Mouse (Mus musculus) v-Abl transformed pro-B cells (cell line): ENCODE measurements around the gene Ciz1.

Experiments used
- in situ Hi-C, 2 experiments: fragments of 400-800 bp; cut with MboI; formaldehyde crosslinking; loops; one replicate each; pipeline ENCODE4 v1.15.1; 2025; ENCODE audit not compliant: unreplicated experiment in 2 of 2

The Ciz1 gene

DNA sequence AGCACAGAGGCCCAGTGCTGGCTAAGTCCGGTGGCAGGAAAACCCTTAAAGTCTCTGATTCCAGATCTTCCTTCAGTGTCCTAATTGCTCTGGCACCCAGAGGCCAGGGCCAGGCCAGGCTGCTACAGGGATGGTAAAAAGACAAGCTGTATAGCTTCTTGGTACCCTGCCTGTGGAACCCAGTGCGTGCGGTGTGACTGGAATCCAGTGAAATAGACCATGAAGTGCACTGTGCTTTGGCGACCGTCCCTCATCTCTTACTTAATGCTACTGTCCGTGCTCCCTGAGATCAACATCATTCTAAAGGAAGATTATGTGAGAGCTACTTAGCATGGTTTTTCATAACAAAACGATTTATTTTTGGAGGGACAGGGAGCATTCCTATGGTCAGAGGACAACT, 59.3 kb downstream of the Ciz1 start:
- in situ Hi-C loops, result no loop called here

DNA sequence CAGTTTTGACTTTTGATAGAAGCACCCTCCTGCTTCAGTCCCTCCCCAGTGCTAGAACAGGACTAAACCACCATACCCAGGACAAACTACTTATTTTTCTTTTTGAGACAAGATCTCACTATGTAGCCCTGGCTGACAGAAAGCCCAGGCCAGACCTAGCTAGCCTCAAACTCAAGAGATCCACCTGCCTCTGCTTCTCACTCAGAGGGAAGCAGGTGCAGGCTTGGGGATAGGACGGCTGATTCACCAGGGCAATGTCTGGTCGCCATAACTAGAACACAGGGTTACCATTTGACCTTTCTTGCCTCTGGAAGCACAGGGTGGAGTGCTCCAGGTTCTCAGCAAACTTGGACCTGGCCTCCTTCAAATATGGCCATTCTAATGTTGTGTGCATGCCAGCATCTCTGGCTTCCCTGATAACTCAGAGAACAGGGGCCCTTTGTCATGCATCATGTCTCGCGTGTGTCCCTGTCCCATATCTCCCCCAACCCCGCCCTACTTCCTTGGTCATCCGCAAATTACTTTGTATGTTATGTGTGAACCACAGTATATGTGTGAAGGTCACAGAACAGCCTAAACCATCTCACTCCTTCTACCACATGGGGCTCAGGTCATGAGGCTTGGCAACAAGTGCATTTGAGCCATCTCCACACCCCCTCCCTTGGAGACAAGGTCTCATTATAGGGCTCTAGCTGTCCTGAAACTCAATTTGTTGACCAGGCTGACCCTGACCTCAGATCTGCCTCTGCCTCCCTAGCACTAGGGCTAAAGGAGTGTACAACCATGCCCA, 60.8 kb downstream of the Ciz1 start:
- in situ Hi-C loops, result no loop called here

DNA sequence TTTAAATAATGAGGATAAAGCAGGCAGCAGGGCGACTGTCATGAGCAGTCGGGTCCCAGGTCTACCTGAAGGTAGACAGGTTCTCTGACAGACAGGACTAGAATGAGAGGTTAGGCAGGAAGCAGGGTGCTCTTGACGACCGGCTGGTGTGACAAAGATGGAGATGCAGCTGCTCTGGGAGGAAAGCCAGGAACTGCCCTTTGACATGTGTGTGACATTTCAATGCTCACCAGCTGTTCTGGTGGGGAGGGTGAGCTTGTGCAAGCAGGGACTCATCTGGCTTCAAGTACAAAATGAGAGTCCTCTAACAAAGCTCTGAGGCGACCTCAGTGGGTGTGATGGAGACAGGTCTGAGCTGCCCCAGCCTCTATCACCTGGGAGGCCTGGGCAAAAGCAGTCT, 61.8 kb downstream of the Ciz1 start:
- in situ Hi-C loops, result no loop called here

DNA sequence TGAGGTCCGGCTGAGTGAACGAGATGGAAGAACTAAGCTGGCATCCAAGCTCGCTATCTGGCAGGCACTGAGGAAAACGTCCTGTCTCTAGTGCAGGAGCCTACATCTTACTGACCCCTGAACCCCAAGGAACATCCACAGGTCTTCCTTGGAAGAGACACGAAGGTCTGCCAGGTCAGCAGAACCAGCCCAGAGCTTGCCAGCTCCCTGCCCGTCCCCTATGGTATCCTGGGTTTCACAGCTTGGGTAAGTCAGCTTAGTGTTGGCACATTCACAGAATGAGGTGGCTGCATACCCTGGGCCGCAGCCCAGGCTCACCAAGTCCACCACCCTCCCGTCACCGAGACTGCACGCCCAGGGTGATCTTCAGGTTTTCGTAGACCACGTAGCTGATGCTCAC, 63.7 kb downstream of the Ciz1 start:
- in situ Hi-C loops, result no loop called here

DNA sequence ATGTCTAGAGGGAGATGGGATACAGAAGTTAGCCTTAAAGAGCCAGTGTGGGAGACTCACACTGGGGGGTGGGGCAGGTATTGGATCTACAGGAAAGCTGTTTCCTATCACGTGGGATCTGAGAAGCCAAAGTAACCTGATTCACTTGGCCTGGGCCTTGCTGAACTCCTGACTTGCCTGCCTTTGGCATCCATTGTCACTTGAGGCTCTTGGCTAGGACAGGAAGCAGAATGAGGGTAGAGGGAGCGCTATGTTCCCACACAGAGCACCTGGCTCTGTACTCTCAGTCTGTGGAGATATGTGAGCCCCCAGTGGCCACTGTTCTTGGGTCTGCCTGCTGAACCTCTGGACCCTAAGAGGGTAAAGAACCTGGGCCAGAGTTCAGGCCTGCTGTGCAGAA, 64.4 kb downstream of the Ciz1 start:
- in situ Hi-C loops, result no loop called here

DNA sequence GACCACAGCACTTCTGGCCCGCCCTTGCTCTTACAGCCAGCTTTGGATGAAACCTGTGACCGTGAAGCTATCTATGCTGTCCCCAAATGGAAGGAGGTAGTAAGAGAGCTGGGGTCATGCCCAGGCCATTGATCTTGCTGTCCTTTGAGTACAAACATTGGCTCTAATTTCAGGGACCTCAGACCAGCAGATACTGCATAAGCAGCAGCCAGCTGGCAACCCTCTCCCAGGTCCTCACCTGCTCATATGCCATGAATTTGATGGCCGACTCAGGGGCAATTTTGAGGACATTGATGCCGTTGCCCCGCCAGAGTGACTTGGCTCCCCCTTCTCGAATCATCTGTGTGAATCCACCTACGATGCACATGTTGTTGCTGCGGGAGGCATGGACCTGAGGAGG, 65.4 kb downstream of the Ciz1 start:
- in situ Hi-C loops, result no loop called here

DNA sequence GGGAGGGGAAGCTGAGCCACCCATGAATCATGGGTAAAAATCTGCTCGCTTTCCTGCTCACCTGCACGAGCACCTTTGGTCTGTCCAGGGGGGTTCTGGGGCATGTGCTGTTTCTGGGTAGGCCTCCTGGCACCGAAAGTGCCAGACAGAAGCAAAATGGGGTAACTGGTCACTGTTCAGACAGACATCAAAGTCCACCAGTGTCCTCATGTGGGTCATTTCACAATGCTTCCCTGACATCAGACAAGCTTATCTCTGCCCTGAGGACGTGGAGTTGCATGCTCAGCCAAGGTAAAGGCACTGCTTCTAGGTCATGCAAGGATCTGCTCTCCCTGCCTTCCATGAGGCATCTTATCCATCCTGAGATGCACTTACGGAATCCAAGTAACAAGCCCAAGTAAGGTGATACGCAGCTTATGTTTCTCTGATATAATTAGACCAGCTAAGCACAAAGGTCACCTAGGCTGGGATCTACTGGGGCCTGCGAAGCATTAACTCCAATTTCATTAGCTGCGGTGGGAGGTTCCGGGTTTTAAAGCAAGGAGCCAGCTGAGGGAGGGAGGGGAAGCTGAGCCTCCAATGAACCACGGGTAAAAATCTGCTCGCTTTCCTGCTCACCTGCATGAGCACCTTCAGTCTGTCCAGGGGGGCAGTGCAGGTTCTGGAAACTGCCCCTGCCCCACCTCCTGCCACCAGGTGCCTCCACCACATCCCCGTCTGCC, 66.5 kb downstream of the Ciz1 start:
- in situ Hi-C loops, result no loop called here

DNA sequence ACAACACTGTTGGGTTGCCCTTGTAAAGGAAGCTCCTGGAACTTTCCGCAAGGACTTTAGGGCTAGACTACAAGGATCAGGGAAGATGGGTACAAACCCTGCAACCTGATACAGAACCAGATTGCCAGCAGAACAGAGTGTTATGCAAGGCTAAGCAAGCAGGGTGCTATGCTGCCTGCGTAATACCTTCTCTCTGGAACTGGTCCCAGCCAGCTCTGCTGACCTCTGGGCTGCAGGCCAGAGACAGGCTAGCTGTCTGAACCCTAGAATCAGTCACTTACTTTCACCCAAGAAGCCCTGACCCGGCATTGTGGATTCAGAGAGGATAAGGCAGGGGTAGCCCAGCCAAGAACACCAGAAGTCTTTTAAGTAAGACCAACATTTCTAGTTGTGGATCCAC, 67.2 kb downstream of the Ciz1 start:
- in situ Hi-C loops, result no loop called here

DNA sequence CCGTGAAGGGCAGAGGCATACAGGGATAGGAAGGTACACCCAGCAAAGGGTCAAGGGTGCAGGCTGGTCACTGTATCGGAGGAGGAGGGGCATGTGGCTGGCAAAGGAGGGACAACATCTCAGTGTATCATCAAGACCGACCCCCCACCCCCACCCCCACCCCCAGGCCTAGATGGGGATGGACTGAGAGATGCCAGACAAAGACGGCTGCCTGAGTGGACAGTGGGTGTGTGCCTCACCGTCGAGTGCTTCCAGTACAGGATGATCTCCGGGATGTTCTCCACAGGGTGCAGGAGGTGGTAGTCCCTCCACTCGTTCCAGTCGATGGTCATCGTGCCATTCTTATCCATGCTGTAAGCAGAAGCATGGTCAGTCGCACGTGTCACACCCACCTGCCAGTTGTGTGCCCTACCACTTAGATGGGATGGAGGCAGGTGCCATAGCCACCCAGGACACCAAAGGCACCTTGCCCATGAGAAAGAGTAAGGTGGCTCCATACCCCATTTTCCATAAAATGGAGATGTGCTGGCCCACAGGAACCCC, 68.0 kb downstream of the Ciz1 start:
- in situ Hi-C loops, result no loop called here

DNA sequence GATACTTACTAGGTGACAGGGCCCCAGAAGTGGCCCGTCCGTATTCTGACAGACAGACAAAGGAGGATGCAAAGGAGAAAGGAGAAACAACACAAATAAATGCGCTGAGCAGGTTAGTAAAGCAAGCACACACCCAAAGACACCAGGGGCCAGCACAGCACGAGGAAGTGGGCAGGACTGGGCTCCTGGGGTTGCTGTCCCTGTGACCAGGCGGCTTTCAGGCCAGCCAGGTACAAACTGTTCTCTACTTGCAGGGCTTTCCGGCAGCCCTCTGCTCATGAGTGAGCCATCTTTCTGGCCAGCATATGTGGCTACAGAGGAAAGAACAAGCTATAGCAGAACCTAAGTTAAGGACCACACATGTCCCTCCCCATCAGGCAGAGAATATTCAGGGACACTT, 68.5 kb downstream of the Ciz1 start:
- in situ Hi-C loops, result no loop called here

DNA sequence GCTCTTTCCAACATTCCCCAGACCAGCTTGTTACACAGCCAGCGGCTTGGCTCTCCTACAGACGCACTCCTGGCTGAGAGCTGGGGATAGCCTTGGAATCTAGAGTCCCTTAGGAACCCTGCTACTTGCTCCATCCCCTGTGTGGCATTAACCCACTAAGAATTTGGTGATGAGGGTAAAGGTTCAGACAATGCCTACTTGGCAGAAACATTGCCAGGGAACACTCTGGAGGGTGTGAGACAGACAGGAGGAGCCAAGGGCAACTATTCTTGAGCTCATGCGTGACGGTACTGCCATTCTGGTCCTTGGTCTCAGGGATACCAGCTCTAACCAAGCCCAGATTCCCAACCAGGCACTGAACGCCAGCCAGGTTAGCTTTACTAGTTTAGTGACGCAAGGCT, 69.7 kb downstream of the Ciz1 start:
- in situ Hi-C loops, result no loop called here

DNA sequence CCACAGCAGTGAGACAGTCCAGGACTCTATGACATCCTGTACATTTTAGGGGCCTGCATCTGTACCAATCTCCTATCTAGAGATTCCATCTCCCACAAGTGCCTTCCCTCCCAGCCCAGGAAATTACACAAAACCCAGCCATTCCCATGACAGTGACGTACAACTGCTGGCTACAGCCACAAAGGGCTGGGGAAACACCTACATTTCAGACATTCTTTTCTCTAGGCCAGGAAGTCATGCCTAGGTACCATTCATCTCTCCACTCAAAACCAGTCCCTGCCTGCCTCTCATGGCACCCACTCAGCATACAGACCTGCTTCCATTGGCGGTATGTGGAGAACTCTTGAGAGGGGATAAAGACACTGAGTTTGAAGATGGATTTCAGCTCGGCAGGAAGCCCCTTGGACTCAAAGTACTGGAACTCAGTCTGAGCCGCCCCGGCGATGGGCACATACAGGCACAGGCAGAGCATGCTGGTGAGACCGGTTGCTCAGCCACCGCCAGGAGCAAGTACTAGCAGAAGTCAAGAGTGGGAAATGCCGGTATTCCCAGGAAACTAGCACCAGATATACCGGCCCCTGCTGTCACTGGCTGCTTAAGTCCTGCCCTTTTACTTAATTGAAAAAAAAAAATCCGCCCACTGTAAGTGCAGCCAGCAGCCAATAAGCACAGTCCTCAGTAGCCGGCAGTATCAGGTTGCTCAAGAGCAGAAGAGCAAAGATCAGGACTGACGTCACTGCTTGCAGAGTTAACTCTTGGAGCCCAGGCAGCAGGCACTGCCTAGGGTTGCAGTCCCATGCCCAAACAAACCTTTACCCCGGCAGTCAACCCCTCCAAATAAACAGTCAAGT, 71.6 kb downstream of the Ciz1 start:
- in situ Hi-C loops, result no loop called here

DNA sequence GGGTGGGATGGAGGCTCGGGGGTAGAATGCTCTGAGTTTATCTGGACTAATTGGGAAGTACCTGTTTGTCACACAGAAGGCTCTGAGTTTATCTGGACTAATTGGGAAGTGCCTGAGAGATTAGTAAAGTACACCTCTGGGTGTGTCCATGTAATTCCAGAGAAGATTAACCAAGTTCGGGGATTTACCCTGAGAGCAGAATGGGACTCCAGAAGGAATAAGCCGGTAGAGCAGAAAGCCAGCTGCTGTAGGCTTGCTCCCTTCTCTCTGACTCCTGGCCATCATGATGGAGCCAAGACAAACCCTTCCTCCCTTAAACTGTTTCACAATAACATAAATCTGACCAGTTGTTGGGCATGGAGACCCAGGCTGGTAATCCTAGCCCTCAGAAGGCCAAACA, 72.7 kb downstream of the Ciz1 start:
- in situ Hi-C loops, result no loop called here

DNA sequence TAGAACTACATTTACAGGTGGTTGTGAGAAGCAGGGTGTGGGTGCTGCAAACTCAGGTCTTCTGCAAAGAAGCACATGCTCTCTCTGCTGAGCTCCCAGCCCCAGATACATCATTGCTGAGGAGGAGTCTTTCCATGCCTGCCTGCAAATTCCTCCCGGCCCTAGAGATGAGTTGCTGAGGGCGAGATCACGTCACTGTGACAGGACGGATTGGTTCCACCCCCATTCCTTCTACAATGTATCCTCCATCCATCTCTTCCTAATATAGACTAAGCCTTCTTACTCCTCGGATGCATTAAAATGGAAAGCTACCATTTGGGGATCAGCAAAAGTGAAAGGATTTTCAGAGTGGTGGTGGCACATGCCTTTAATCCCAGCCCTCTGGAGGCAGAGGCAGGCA, 73.4 kb downstream of the Ciz1 start:
- in situ Hi-C loops, result no loop called here

DNA sequence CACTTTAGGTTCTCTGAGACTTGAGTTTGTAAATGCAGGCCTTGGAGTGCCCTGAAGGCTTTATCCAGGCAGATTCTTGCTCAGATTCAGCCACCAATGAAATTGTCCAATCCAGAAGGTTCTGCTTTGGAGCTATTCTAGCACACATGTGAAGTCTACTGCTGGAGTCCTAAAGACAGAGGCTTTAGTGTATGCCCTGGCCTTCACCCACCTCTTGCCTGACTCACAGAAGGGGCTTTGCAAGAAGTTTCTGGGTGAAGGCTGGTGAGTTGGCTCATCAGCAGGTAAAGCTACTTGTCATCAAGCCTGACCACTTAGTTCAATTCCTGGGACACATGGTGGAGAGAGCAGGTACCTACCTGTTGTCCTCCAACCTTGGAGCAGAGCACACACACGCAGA, 74.0 kb downstream of the Ciz1 start:
- in situ Hi-C loops, result no loop called here

DNA sequence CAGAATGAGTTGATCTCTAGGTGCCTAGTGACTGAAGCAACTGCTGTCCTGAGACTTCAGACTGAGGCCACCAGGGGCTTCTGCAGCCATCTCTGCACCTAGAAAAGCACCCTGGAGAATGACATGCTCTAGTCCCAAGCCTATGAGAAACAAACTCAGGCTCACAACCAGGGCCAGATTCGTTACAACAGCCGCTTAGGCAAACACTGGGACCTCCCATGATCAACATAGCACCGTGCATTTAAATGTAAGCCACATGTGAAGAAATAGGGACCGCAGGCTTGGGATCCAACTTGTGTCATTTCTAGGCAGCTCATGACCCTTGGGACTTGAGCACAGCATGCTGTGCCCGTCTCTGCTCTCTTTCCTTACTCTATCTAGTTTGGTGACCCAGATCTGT, 75.6 kb downstream of the Ciz1 start:
- in situ Hi-C loops, result no loop called here

DNA sequence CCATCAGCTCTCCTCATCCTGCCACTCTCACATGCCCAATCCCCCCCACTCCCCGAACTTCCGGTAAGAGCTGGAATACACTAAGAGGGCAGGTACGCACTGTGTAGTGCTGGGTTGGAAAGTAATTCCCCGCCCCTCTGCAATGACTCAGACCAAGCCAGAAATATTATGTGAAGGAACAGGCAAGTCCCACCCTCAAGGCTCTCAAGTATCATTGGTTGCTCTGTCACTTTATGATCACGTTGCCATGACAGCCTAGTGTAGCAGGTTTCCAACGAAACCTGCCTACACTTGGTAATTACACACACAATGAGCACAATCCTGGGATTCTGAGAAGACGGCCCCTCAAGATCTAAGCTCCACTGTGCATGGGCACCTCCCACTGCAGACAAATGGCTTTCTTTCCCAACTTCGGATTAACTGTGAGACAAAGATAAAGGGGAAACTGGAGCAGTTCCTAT, 76.2 kb downstream of the Ciz1 start:
- in situ Hi-C loops, result no loop called here

DNA sequence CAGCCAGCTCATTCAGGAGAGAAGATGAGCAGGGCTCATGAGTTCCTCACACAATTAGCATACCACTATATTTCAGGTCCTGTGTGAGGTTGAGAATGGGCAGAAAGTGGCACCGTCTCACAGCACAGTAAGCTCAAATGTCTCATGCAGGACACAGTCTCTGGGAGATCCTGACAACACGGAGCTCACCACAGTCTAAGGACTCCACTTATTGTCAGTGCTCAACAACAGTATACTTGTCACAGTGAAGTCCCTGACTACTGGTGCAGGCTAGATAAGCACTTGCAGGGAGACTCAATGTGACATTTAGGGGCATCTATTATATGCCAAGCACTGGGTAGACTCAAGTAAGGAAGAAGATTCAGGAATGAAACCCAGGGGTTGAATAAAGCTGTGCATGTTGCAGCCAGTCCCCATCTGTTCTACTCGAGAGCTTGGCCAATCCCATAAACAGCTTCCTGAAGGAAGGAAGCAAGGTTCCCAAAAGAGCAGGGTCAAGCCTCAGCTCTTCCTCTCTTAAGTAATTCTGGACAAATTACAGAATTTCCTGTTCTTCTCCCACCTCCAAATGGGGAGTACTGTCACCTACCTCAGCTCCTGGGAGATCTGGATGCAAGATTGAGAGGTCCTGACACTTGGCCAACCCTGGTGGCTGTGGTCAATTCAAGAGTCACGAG, 77.2 kb downstream of the Ciz1 start:
- in situ Hi-C loops, result no loop called here
